Mouse (Mus musculus): Measurements from ENCODE around the gene Ydjc.

Gene Ydjc

DNA sequence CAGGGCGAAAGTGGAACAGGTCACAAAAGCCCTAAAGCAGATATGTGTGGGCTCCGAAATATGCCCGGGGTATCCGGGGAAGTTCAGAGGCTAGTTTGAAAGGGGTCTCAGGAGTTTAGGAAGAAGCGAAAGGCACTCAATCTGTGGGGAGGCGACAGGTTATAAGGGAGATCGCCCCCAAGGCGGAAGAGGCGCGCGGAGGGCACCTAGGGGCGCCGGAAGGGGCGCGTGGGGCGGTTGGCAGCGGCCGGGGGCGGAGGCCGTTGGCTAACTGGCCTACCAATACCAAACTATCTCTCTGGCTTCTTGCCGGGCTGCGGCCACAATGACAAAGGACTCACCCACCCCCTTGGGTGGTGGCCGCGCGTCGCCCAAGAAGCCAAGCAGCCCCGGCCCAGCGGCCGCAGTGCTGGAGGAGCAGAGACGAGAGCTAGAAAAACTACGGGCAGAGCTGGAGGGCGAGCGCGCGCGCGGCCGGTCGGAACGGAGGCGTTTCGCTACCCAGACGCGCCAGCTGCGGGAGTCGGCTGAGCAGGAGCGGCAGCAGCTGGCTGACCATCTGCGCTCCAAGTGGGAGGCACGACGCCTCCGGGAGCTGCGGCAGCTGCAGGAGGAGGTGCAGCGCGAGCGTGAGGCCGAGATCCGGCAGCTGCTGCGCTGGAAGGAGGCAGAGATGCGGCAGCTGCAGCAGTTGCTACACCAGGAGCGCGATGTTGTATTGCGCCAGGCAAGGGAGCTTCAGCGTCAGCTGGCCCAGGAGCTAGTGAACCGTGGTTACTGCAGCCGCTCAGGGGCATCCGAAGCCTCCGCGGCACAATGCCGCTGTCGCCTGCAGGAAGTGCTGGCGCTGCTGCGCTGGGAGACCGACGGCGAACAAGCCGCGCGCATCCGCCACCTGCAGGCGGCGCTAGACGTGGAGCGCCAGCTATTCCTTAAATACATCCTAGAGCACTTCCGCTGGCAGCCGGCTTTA, 64.3 kb downstream of the Ydjc start, which contains the start of gene Rimbp3:
TSS of gene Rimbp3 (plus strand) at position 215 of the 973 bp plus-strand sequence.
- peak; percentile 55; the same call in 1 of the 2 replicates for ATAC-seq (ENCODE audit: insufficient number of reproducible peaks, low FRiP score, low TSS enrichment)

DNA sequence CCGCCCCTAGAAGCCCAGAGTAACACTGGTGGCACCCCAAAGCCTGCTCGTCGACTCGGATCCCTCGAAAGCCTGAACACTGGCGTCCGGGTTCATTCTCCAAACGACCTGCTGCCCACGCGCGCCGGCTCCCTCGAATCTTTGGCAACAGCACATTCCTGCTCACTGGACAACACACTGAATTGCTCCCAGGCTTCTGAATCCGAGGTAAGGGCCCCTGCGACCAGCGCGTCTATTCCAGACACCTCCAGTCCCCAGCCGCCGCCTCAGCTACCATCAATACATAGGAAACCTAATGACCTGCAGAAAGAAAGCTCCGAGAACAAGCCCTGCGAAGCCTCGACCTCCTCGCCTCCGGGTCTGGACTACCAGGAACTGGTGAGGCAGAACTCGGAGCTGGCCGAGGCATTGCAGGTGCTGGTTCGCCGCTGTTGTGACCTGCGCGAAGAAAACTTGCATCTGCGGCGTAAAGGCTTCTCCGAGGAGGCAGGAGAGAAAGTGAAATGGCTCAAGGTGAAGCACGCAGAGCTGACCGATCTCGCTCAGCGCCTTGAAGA, 65.1 kb downstream of the Ydjc start:
- ATAC-seq (ENCODE audit: insufficient number of reproducible peaks, low FRiP score, low TSS enrichment), result peak; percentile 11; the same call in 1 of the 2 replicates

All from cerebellum, adult (tissue).